Mouse (Mus musculus) lung, postnatal 0 days (tissue): ENCODE measurements around the gene Kansl1.

ENCODE experiments used
- CTCF ChIP-seq: IDR thresholded peaks from 2 replicates; pipeline ENCODE4 v1.5.1; 2016; ENCODE audit warnings: antibody characterized with exemption, mild to moderate bottlenecking
- EP300 ChIP-seq: IDR thresholded peaks from 2 replicates; pipeline ENCODE4 v1.6.1; 2016; ENCODE audit warnings: antibody characterized with exemption, mild to moderate bottlenecking, control low read depth

DNA sequence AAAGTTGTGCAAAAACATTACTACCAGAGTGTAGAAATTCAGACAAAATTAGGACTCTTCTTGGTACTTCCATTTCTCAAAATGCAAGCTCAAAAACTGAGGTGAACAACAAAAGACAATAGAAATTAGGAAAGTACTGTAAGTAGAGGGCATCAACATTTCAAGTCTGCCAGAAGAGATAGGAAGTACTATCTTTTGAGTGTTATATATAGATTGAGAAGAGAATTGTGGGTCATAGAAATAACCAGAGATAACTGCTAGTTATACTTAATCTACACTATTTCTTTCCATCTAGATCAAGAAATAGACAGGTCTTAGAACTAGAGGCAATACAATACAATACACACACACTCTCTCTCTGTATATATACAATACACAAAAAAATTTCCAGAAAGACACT is 30.2 kb downstream of the Kansl1 start:
- no peak for TF ChIP-seq CTCF
- TF ChIP-seq EP300 = no peak
